Mouse (Mus musculus) layer of hippocampus, adult 11-12 months (tissue): Measurements from ENCODE around the gene Ppbp.
A peak's percentile ranks its signal among the peaks of the same experiment; 100 is the strongest.

ENCODE experiments used
- DNase-seq: peaks from one replicate; pipeline ENCODE4 v3.0.0; 2022; ENCODE audit warnings: low spot score

Ppbp gene

DNA sequence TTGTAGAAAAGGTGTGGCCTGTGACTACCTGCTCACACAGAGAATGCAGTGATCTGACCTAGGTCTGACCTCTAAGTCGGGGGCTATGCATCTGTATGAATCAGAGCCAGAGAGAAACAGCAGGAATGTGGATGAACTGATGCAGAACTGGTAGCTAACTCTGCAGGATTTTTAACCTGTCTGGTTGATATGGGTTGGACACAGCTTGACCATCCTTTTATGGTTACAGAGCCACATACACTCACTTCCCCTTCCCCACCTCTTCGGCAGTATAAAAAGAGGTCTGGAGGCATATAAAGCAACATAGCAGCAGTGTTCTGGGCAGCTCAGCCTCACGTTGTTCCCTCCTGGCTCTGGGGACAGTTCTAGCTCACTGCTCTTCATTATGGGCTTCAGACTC is at the start of gene Ppbp:
TSS of gene Ppbp (plus strand) at position 301 of the 400 bp plus-strand sequence.
- DNase-seq, result no peak

DNA sequence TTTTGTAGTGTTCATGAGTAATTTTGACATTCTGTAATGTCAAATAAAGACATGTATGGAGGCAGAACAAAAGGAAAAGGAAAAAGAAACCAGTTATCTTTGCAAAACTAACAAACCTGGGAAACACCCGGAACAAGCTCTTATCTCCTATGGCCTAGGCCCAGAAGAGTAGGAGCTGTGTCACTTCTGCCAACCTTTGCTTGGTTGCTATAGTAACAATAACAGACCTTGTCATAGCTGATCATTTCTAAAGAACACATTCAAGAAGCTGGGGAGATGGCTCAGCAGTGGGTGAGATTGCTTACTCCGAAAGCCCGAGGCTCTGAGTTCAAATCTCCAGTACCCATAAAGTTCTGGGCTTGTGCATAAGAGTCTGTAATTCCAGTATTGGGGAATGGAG is 45.7 kb upstream of the Ppbp start:
- no peak for DNase-seq

- no peak for DNase-seq
Measured at GRCm38 (mm10) chr5:90728254-90728653, 40.1 kb upstream of the Ppbp start.

GRCm38 (mm10) chr5:90731480-90731879 is 36.8 kb upstream of the Ppbp start:
- DNase-seq, result no peak

DNA sequence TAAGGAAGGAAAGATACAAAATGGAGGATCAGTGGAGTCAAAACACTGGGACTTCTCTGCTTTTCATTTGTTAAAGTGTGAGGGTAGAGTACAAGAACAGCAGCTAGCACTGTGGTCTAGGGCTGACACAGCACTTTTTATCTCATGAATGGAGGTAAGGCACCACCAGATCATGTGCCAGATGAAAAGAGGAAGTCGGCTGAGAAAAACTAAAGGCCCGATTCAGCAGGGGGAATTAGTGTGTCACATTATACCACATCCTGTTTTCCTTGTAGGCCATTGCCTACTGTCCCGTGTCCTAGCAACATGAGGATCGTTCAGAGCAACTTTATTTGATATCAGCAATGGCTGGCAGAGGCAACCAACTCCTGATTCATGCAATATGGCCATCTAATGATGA is 26.3 kb upstream of the Ppbp start:
- peak; percentile 5 for DNase-seq

GRCm38 (mm10) chr5:90753934-90754333 is 14.4 kb upstream of the Ppbp start:
- no peak for DNase-seq

DNA sequence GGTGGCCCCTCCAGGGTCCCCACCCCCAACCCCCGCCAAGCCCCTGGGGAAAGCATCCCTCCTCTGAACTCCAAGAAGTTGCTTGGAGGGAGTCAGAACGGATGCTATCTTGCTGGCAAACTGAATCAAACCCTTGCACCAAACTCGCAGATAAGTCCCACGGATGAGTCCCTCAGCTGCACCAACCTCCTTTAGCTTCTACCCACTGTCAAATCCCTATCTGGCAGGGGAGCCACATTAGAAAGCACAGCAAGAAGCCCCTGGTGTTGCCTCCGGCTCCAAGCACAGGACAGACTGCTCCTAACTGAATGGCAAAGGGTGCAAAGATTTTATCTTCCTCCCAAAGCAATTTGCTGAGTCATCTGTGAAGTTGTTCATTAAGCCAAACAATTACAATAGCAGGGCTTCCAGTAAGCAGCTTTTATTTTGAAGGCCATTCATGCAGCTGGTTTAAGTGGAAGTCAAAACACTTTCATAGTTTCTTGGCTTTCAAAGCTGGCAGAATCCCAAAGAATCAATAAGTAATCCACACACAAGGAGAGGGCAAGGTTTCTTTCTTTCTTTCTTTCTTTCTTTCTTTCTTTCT is 10.2 kb upstream of the Ppbp start:
- no peak for DNase-seq

- DNase-seq, result no peak
Measured at GRCm38 (mm10) chr5:90759077-90760065, 8.9 kb upstream of the Ppbp start, which contains the start of gene Cxcl5. TSS of gene Cxcl5 (plus strand) at chr5:90759360.

DNA sequence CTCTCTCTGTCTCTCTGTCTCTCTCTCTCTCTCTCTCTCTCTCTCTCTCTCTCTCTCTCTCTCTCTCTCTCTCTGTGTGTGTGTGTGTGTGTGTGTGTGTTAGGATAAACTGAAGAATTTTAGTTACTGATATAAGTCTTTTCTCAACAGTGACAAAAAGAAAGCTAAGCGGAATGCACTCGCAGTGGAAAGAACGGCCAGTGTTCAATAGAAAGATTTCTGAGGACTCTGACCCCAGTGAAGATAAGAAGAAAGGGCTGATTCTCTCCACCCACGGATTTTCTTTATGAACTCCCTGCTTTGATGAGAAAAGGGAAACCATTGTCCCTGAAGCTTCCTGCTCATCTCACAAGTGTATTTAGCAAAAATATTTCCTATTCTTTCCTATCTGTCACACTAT is 8.0 kb upstream of the Ppbp start:
- no peak for DNase-seq

DNA sequence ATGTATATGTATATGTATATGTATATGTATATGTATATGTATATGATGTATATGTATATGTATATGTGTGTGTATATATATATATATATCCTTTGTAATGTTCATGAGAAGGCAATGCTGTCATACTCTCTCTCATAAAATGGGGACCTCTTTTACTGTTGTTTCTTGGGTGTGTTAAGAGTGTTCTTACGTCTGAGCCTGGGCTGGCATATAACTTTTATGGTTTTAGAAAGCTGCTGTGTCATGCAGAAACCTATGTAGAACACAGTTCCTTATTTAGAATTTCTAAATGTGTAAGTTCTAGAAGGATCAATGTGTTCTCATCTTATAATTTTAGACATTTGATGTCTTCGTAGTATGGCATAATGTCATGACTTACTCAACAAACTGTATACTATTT is 7.5 kb upstream of the Ppbp start:
- DNase-seq, result no peak

GRCm38 (mm10) chr5:90761834-90762233 is 6.5 kb upstream of the Ppbp start:
- no peak for DNase-seq

DNA sequence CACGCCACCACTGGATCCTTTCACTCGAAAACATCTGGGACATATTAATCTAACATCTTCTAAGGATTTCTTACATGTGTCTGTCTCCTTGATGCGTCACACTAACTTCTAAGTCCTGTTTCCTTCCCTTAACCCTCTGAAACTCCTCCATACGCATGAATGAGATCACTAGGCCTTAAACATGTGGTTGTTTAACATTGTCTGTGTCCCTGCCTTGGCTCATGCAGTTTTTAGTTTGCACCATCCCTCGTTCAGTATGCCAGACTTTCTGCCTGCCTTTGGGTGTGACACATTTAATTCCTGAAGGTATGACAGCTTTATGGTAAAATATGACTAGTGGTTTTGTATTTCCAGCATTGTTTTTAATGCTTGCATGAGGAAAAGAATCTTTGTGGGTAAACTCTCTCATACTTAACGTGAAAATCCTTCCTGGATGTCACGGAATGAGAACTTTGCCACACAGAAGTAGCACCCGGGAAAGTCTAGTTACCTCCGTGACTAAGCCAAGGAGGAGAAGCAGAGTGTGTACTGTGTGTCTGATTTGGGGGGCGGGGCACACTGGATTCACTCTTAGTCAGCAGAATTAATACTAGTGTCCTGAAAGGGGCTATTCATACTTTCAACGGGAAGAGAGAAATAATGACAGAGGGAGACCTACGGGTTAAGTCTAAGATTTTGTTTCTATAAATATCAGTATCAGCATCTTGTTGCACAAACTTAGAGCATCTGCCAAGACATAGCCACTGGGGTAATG is 4.2 kb upstream of the Ppbp start:
- no peak for DNase-seq

DNA sequence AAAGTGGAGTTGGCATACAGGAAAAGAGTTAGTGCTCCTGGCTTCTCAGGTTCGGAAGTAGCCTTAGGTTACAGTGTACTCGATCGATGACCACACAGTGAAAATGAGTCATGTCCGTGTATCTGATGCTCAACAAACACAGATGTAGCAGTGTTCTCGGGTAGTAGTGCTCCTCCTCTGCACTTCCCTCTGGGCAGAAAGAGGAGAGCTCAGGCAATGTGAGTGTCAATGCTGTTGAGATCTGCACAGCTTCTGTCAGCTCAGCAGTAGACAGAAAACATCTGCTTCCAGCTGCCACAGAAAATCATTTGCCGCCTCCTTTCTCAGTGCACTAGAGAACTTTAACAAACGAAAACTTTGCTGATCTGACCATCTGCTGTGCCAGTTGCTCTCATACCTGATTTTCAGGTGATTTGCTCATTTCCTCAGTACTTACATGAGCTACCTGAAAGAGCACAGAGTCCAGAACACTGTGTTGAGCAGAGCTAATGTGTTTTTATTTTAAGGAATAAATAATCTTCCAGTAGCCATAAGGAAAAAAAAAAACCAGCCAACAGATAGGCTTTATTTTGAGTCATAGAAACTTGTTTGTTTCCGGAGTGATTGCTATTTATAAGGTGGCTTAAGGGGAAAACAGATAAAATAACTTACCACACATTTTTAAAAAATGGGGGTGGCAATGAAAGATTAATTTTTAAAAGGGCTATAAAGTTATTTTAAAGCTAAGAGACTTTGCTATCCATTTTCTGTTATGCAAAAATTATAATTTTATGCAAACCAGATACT is 2.3 kb upstream of the Ppbp start:
- no peak for DNase-seq

GRCm38 (mm10) chr5:90771369-90771768 is 3.1 kb downstream of the Ppbp start:
- no peak for DNase-seq

GRCm38 (mm10) chr5:90771880-90772653 is 3.7 kb downstream of the Ppbp start, which contains the start of gene Pf4:
TSS of gene Pf4 (plus strand) at chr5:90772435.
- no peak for DNase-seq

DNA sequence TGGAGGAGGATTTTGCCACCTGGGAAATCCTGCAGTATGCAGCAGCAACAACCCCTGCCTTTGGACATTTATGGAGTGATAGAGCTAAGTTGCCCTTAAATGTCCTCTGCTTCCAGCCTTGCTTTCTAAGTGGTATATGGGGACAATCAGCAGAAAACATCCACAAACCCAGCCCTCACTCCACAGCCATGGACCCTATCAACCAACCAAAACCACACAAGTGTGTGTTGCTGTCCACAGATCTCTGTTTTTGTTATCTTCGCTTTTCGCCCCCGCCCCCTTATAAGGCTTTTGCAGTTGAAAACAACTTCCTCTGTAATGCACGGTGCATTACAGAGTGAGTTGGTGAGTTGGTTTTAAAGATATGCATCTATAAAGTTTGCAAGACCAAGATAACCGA is 7.2 kb downstream of the Ppbp start:
- no peak for DNase-seq

GRCm38 (mm10) chr5:90777621-90778020 is 9.3 kb downstream of the Ppbp start:
- no peak for DNase-seq

DNA sequence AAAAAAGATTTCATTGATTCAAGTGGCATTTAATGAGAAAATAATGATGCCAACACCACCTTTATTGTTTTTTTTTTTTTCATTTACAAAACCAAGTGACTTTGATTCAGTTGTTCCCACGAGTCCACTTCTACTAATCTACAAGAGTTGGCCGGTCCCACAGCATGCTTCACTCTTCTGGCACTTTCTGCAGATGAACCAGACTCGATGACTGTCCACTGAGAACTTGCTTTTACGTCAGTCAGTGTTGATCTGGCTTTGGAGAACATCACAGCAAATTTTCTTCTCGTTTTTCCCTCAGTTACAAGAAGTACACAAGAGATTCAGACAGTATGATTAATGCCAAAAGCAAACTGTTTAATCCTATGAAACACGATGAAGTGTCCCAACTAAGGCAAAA is 10.5 kb downstream of the Ppbp start:
- no peak for DNase-seq

GRCm38 (mm10) chr5:90783697-90784096 is 15.4 kb downstream of the Ppbp start:
- no peak for DNase-seq

DNA sequence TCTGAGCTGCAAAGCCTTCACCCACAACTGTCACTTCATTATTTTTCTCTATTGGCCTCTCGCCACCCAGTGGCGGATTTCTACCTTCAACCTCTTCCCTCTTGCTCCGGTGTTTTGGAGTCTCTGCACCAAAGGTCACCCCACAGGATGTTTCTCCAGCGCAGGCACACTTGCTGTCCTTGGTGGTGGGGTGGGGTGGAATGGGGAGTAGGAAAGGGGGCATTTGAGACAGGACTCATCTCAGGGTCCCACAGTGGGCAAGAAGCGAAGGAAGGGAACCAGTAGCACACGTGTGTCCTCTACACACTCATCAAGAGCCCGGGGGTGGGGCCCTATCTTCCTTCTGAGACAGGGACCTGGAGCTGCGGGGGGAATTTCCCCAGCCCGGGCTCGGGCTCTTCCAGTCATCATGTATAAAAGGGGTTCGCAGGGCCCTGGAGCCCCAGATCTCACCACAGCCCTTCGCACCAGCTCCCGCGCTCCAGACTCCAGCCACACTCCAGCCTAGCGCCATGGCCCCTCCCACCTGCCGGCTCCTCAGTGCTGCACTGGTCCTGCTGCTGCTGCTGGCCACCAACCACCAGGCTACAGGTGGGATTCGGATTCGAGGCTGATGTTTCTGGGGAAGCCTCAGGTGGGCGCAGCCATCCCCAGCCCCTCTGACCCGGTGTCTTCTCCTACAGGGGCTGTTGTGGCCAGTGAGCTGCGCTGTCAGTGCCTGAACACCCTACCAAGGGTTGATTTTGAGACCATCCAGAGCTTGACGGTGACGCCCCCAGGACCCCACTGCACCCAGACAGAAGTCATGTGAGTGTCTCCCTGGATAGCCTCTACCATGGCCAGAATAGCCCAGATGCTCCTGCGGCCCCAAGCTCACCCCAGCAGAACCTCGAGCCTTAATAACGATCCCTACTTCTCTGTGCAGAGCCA is 17.6 kb downstream of the Ppbp start, which contains the start of gene Cxcl3:
TSS of gene Cxcl3 (plus strand) at position 445 of the 930 bp plus-strand sequence.
- DNase-seq, result no peak
